In genomic region chr10:61623874-61624273, GRCm38 (mm10) we compare ENCODE assay signal across 12 mouse cellular contexts. TPM values are rescaled to one million over a fixed set of nuclear protein-coding genes. Genes with fewer than 3 reads are reported as not detected.
DNase-seq lines count a peak whose midpoint lies in the region; ATAC-seq and TF ChIP-seq lines count a peak whose summit lies in the region.
"Not testable (repeated sequence)": the region's sequence is repeated elsewhere in the genome, so short reads cannot be mapped to it uniquely, and the experiment has no call there.
"Had no signal": no experiment of that assay in that cellular context is flagged by ENCODE, and none has a peak within 500 bp of the region (broad histone marks: within the 10 kb centered on the region; RNA-seq: fewer than 3 reads in every experiment).

No protein-coding gene starts in this region.

- H3K27me3 ChIP-seq in MEL (ENCODE audit: control insufficient read depth in 1 of 2, insufficient read depth in 2 of 2, low read length in 2 of 2); hindbrain, postnatal 0 days (ENCODE audit: insufficient read depth, low read length); midbrain, postnatal 0 days (ENCODE audit: insufficient read depth, low read length): not testable (repeated sequence)
- H3K27me3 ChIP-seq in forebrain, postnatal 0 days (ENCODE audit: insufficient read depth, low read length) = peaks cover 13% of the 10 kb centered on the region
- H3K27me3 ChIP-seq in liver, embryonic 14.5 days (ENCODE audit: control insufficient read depth, insufficient read depth, low read length) = peaks cover 19% of the 10 kb centered on the region

- TF ChIP-seq POLR2A in MEL (IDR thresholded peaks at IDR 0.05; ENCODE audit: control insufficient read depth in 1 of 2, insufficient read depth in 1 of 2, low read depth in 1 of 2, low read length in 2 of 2, poor library complexity in 1 of 2) = not testable (repeated sequence)

- ATAC-seq in forebrain, postnatal 0 days; hindbrain, postnatal 0 days; liver, embryonic 14.5 days (ENCODE audit: insufficient read depth); midbrain, postnatal 0 days (ENCODE audit: low FRiP score): not testable (repeated sequence)

- 75% methylated on average over 3 of the region's 3 CpGs for WGBS in forebrain, postnatal 0 days
- 64% methylated on average over 3 of the region's 3 CpGs for WGBS in hindbrain, postnatal 0 days
- WGBS in liver, embryonic 14.5 days (ENCODE audit: insufficient replicate concordance) = 43% methylated on average over 3 of the region's 3 CpGs
- WGBS in midbrain, postnatal 0 days = 74% methylated on average over 3 of the region's 3 CpGs

- DNase-seq in CD4-positive, CD25-positive, alpha-beta regulatory T cell, adult 2 months (ENCODE audit: low read depth, low spot score) = peak; percentile 20
- peak; percentile 45 for DNase-seq in MEL (ENCODE audit: low read depth, low spot score)
- not testable (repeated sequence) for DNase-seq in forebrain, postnatal 0 days; hindbrain, postnatal 0 days (ENCODE audit: low spot score); liver, embryonic 14.5 days (ENCODE audit: low read depth in 3 of 3, low spot score in 3 of 3); midbrain, postnatal 0 days (ENCODE audit: low spot score)
- peak; percentile 4 for DNase-seq in thymus, postnatal 25 days

- not testable (repeated sequence) for H3K4me3 ChIP-seq in MEL (ENCODE audit: control insufficient read depth in 1 of 2, insufficient read depth in 1 of 2, low read depth in 2 of 2, low read length in 2 of 2); forebrain, postnatal 0 days (ENCODE audit: low read depth, low read length); hindbrain, postnatal 0 days (ENCODE audit: low read length); liver, embryonic 14.5 days (ENCODE audit: insufficient read depth in 1 of 2, low read depth in 2 of 2, low read length in 2 of 2); midbrain, postnatal 0 days (ENCODE audit: low read depth, low read length)

- not testable (repeated sequence) for TF ChIP-seq EP300 in MEL (IDR thresholded peaks at IDR 0.05; ENCODE audit: low read depth in 1 of 2, low read length in 2 of 2); liver, embryonic 14.5 days (IDR thresholded peaks at IDR 0.05; ENCODE audit: low read depth)

- not testable (repeated sequence) for H3K4me2 ChIP-seq in forebrain, postnatal 0 days (ENCODE audit: low read depth); hindbrain, postnatal 0 days (ENCODE audit: low read depth, low read length); liver, embryonic 14.5 days (ENCODE audit: low read depth); midbrain, postnatal 0 days (ENCODE audit: low read depth, low read length, poor library complexity, severe bottlenecking)

- not testable (repeated sequence) for H3K4me1 ChIP-seq in MEL (ENCODE audit: control insufficient read depth in 1 of 2, insufficient read depth in 2 of 2, low read length in 2 of 2); forebrain, postnatal 0 days (ENCODE audit: insufficient read depth); hindbrain, postnatal 0 days (ENCODE audit: insufficient read depth, low read length); liver, embryonic 14.5 days (replicated peaks; ENCODE audit: control insufficient read depth in 2 of 2, insufficient read depth in 2 of 2, low read length in 1 of 2); midbrain, postnatal 0 days (ENCODE audit: insufficient read depth, low read length)

- H3K36me3 ChIP-seq in MEL (ENCODE audit: control insufficient read depth in 1 of 2, insufficient read depth in 2 of 2, low read length in 2 of 2); forebrain, postnatal 0 days (ENCODE audit: insufficient read depth); hindbrain, postnatal 0 days (ENCODE audit: insufficient read depth, low read length); liver, embryonic 14.5 days (replicated peaks; ENCODE audit: control insufficient read depth, insufficient read depth, low read depth); midbrain, postnatal 0 days (ENCODE audit: insufficient read depth, low read length): not testable (repeated sequence)

- peak; percentile 47 for TF ChIP-seq RAD21 in MEL (IDR thresholded peaks at IDR 0.05; ENCODE audit: low read depth, low read length)

- TF ChIP-seq CTCF in MEL (IDR thresholded peaks at IDR 0.05 in 2 of 3, conservative IDR thresholded peaks at IDR 0.05 in 1 of 3; ENCODE audit: control insufficient read depth in 1 of 3, insufficient read depth in 1 of 3, low read depth in 2 of 3, low read length in 3 of 3, poor library complexity in 1 of 3, severe bottlenecking in 1 of 3) = peak in 2 of 3 experiments; percentile 49 to 64; a peak in 5 of 6 replicates
- TF ChIP-seq CTCF in forebrain, postnatal 0 days (IDR thresholded peaks at IDR 0.05; ENCODE audit: low read depth) = peak; percentile 7; the same call in 1 of the 2 replicates
- TF ChIP-seq CTCF in hindbrain, postnatal 0 days (IDR thresholded peaks at IDR 0.05; ENCODE audit: low read depth) = peak; percentile 24; the same call in 1 of the 2 replicates
- peak; percentile 39 for TF ChIP-seq CTCF in liver, embryonic 14.5 days (IDR thresholded peaks at IDR 0.05; ENCODE audit: low read depth)
- peak; percentile 35 for TF ChIP-seq CTCF in midbrain, postnatal 0 days (IDR thresholded peaks at IDR 0.05)

- H3K27ac ChIP-seq in MEL (ENCODE audit: control insufficient read depth, low read depth, low read length); forebrain, postnatal 0 days (ENCODE audit: low read depth, low read length); hindbrain, postnatal 0 days; liver, embryonic 14.5 days; midbrain, postnatal 0 days (ENCODE audit: low read depth, low read length): not testable (repeated sequence)

- not testable (repeated sequence) for H3K9me3 ChIP-seq in MEL (replicated peaks; ENCODE audit: insufficient read depth, low read length); forebrain, postnatal 0 days (ENCODE audit: low read length); hindbrain, postnatal 0 days (ENCODE audit: low read length); liver, embryonic 14.5 days (ENCODE audit: control insufficient read depth, low read length); midbrain, postnatal 0 days (ENCODE audit: low read length)

- H3K9ac ChIP-seq in MEL (ENCODE audit: control insufficient read depth, low read depth, low read length, poor library complexity, severe bottlenecking); forebrain, postnatal 0 days; hindbrain, postnatal 0 days (replicated peaks; ENCODE audit: low read length); liver, embryonic 14.5 days (replicated peaks); midbrain, postnatal 0 days (replicated peaks; ENCODE audit: low read length, poor library complexity, severe bottlenecking): not testable (repeated sequence)

- H3K79me2 ChIP-seq in MEL (ENCODE audit: control insufficient read depth, insufficient read depth, low read length, poor library complexity) = not testable (repeated sequence)

RNA-seq across cellular contexts. Expression of gene Ppa1, which starts 24.5 kb away (rescaled TPM):
- 201 and 211 TPM in 2 replicates for total RNA-seq in MEL (2012; rRNA removed)
- 100 to 1,000 TPM in 1 of 2 experiments, not detected in 1; 197 TPM for polyA plus RNA-seq in MEL (2012; ENCODE audit: insufficient read depth in 1 of 2, insufficient read length in 2 of 2, low read depth in 1 of 2, low replicate concordance in 2 of 2, missing spikeins in 1 of 2)
- total RNA-seq in forebrain, postnatal 0 days (2014; rRNA removed) = 137 and 157 TPM in 2 replicates
- polyA plus RNA-seq in forebrain, postnatal 0 days (2015; fragmentation: Nextera tagmentation; extraction: Ambion mirVana) = 201 and 219 TPM in 2 replicates
- total RNA-seq in hindbrain, postnatal 0 days (2014; rRNA removed) = 66.9 and 80.6 TPM in 2 replicates
- 185 and 186 TPM in 2 replicates for polyA plus RNA-seq in hindbrain, postnatal 0 days (2015; fragmentation: Nextera tagmentation; extraction: Ambion mirVana)
- 28.2 and 51.8 TPM in 2 replicates for polyA plus RNA-seq in liver, embryonic 14.5 days (2012; rRNA removed)
- polyA plus RNA-seq in liver, embryonic 14.5 days (2014; fragmentation: Nextera tagmentation; extraction: Ambion mirVana) = 96.8 and 98.1 TPM in 2 replicates
- total RNA-seq in midbrain, postnatal 0 days (2014; rRNA removed) = 88.8 and 111 TPM in 2 replicates
- polyA plus RNA-seq in midbrain, postnatal 0 days (2015; fragmentation: Nextera tagmentation; extraction: Ambion mirVana) = 172 and 184 TPM in 2 replicates

RNA-seq across cellular contexts. Expression of gene Npffr1, which starts 28.6 kb away (rescaled TPM):
- total RNA-seq in MEL (2012; rRNA removed) = not detected in 2 replicates
- polyA plus RNA-seq in MEL (2012; ENCODE audit: insufficient read depth in 1 of 2, insufficient read length in 2 of 2, low read depth in 1 of 2, low replicate concordance in 2 of 2, missing spikeins in 1 of 2) = not detected
- 2.8 and 3.7 TPM in 2 replicates for total RNA-seq in forebrain, postnatal 0 days (2014; rRNA removed)
- 1.3 and 2.2 TPM in 2 replicates for polyA plus RNA-seq in forebrain, postnatal 0 days (2015; fragmentation: Nextera tagmentation; extraction: Ambion mirVana)
- total RNA-seq in hindbrain, postnatal 0 days (2014; rRNA removed) = 3.6 and 3.7 TPM in 2 replicates
- polyA plus RNA-seq in hindbrain, postnatal 0 days (2015; fragmentation: Nextera tagmentation; extraction: Ambion mirVana) = 1.6 and 1.7 TPM in 2 replicates
- polyA plus RNA-seq in liver, embryonic 14.5 days (2012; rRNA removed) = 0.01 TPM in 1 of 2 replicates, not detected in the other
- polyA plus RNA-seq in liver, embryonic 14.5 days (2014; fragmentation: Nextera tagmentation; extraction: Ambion mirVana) = not detected in 2 replicates
- total RNA-seq in midbrain, postnatal 0 days (2014; rRNA removed) = 5.4 and 5.8 TPM in 2 replicates
- polyA plus RNA-seq in midbrain, postnatal 0 days (2015; fragmentation: Nextera tagmentation; extraction: Ambion mirVana) = 3.2 and 3.4 TPM in 2 replicates
- total RNA-seq: gastrocnemius, postnatal 25 days; hematopoietic stem cell, adult 5-6 weeks; megakaryocyte, adult 5-6 weeks had no signal
- polyA plus RNA-seq: liver, embryonic 12.5 days; midbrain, embryonic 11.5 days had no signal

RNA-seq across cellular contexts. Expression of gene Sar1a, which starts 56.2 kb away (rescaled TPM):
- 114 and 135 TPM in 2 replicates for total RNA-seq in MEL (2012; rRNA removed)
- polyA plus RNA-seq in MEL (2012; ENCODE audit: insufficient read depth in 1 of 2, insufficient read length in 2 of 2, low read depth in 1 of 2, low replicate concordance in 2 of 2, missing spikeins in 1 of 2) = 100 to 1,000 TPM in 1 of 2 experiments, not detected in 1; 133 TPM
- 188 and 221 TPM in 2 replicates for total RNA-seq in forebrain, postnatal 0 days (2014; rRNA removed)
- 208 and 213 TPM in 2 replicates for polyA plus RNA-seq in forebrain, postnatal 0 days (2015; fragmentation: Nextera tagmentation; extraction: Ambion mirVana)
- total RNA-seq in hindbrain, postnatal 0 days (2014; rRNA removed) = 125 and 133 TPM in 2 replicates
- 188 and 189 TPM in 2 replicates for polyA plus RNA-seq in hindbrain, postnatal 0 days (2015; fragmentation: Nextera tagmentation; extraction: Ambion mirVana)
- 31.7 and 39.0 TPM in 2 replicates for polyA plus RNA-seq in liver, embryonic 14.5 days (2012; rRNA removed)
- polyA plus RNA-seq in liver, embryonic 14.5 days (2014; fragmentation: Nextera tagmentation; extraction: Ambion mirVana) = 78.7 and 80.1 TPM in 2 replicates
- 141 and 167 TPM in 2 replicates for total RNA-seq in midbrain, postnatal 0 days (2014; rRNA removed)
- 192 and 197 TPM in 2 replicates for polyA plus RNA-seq in midbrain, postnatal 0 days (2015; fragmentation: Nextera tagmentation; extraction: Ambion mirVana)
